Mouse (Mus musculus) hindbrain, embryonic 14.5 days (tissue): ENCODE measurements at regions not wholly inside any gene's neighbourhood (a gene's known extent, or its start where the extent isn't known, plus 50 kb on each side); places are given as distances from the start of the nearest gene placed in this dataset.

Source experiments
- ATAC-seq: fragments of 200-750 bp; cut with Nextera tagmentation; 2 replicates; pipeline ENCODE4 v1.8.0; 2017; ENCODE audit warnings: moderate number of reproducible peaks, mild to moderate bottlenecking, moderate TSS enrichment, moderate library complexity; ENCODE audit not compliant: low FRiP score
- DNase-seq: peaks from one replicate; pipeline ENCODE4 v3.0.0-alpha.2; 2015; ENCODE audit warnings: low spot score
- H3K27ac ChIP-seq: fragments of 300-500 bp; sonication (generic); 2 replicates; pipeline ENCODE4 v1.5.1; 2014; ENCODE audit warnings: mild to moderate bottlenecking, moderate library complexity
- H3K27me3 ChIP-seq: fragments of 300-500 bp; sonication (generic); 2 replicates; pipeline ENCODE4 v1.6.1; 2014; ENCODE audit warnings: mild to moderate bottlenecking, low read length, mixed read lengths; ENCODE audit not compliant: control insufficient read depth, insufficient read depth
- H3K36me3 ChIP-seq: fragments of 300-500 bp; sonication (generic); replicated peaks from 2 replicates; pipeline ENCODE4 v1.6.1; 2014; ENCODE audit not compliant: control insufficient read depth, insufficient read depth
- H3K4me1 ChIP-seq: fragments of 300-500 bp; sonication (generic); replicated peaks from 2 replicates; pipeline ENCODE4 v1.6.1; 2014; ENCODE audit warnings: antibody characterized with exemption, low read length, mixed read lengths; ENCODE audit not compliant: control insufficient read depth, insufficient read depth
- H3K4me2 ChIP-seq: fragments of 300-500 bp; sonication (generic); replicated peaks from 2 replicates; pipeline ENCODE4 v1.6.1; 2014; ENCODE audit warnings: mild to moderate bottlenecking, moderate library complexity
- H3K4me3 ChIP-seq: fragments of 300-500 bp; sonication (generic); replicated peaks from 2 replicates; pipeline ENCODE4 v1.5.1; 2014; ENCODE audit warnings: mild to moderate bottlenecking, low read length
- H3K9ac ChIP-seq: fragments of 300-500 bp; sonication (generic); 2 replicates; pipeline ENCODE4 v1.6.1; 2014
- H3K9me3 ChIP-seq: fragments of 300-500 bp; sonication (generic); 2 replicates; pipeline ENCODE4 v1.6.1; 2016; ENCODE audit warnings: low read length; ENCODE audit not compliant: control insufficient read depth
- WGBS: fragments of 180-500 bp; shearing (Covaris S2); extraction: QIAGEN DNeasy Blood & Tissue Kit; methylation state at CpG from one replicate; pipeline ENCODE4 v1.1.7; 2014; 5-methylcytosine and 5-hydroxymethylcytosine counted together

GRCm38 (mm10) chr11:63691041-63691440, 231.0 kb downstream of the Hs3st3b1 start:
- no peaks in the 10 kb centered on the region for H3K9me3 ChIP-seq
- WGBS: 47% methylated on average over 4 of the region's 4 CpGs
- no peak overlapping the region for H3K4me2 ChIP-seq
- no peak overlapping the region for H3K27ac ChIP-seq
- DNase-seq (no peak), ATAC-seq (no peak)
- H3K4me1 ChIP-seq: no peaks in the 10 kb centered on the region
- no peaks in the 10 kb centered on the region for H3K27me3 ChIP-seq
- no peak overlapping the region for H3K4me3 ChIP-seq
- no peaks in the 10 kb centered on the region for H3K36me3 ChIP-seq
- no peak overlapping the region for H3K9ac ChIP-seq

- Histone ChIP-seq H3K9ac (no peak overlapping the region), H3K4me3 (no peak overlapping the region), H3K9me3 (no peaks in the 10 kb centered on the region), H3K27ac (no peak overlapping the region), H3K4me2 (no peak overlapping the region), H3K4me1 (0 out of 2 replicates have a peak, but pooled peaks cover 4% of the 10 kb centered on the region), H3K27me3 (no peaks in the 10 kb centered on the region), H3K36me3 (no peaks in the 10 kb centered on the region)
- 50% methylated on average over 12 of the region's 12 CpGs for WGBS
- DNase-seq: no peak
- ATAC-seq: no peak
These were observed 217.0 kb downstream of the Hs3st3b1 start for GRCm38 (mm10) chr11:63704995-63705580.

- no peaks in the 10 kb centered on the region for H3K9me3 ChIP-seq
- no peaks in the 10 kb centered on the region for H3K27me3 ChIP-seq
- H3K4me3 ChIP-seq: no peak overlapping the region
- ATAC-seq: no peak
- H3K4me2 ChIP-seq: no peak overlapping the region
- no peaks in the 10 kb centered on the region for H3K36me3 ChIP-seq
- DNase-seq: no peak
- no peak overlapping the region for H3K27ac ChIP-seq
- 0 out of 2 replicates have a peak, but pooled peaks cover 4% of the 10 kb centered on the region for H3K4me1 ChIP-seq
- 48% methylated on average over 8 of the region's 8 CpGs for WGBS
- H3K9ac ChIP-seq: no peak overlapping the region
These were observed 216.0 kb downstream of the Hs3st3b1 start for GRCm38 (mm10) chr11:63706057-63706456.

- Histone ChIP-seq H3K9ac (no peak overlapping the region), H3K4me2 (no peak overlapping the region), H3K27me3 (no peaks in the 10 kb centered on the region), H3K9me3 (no peaks in the 10 kb centered on the region), H3K4me3 (no peak overlapping the region), H3K27ac (no peak overlapping the region), H3K4me1 (0 out of 2 replicates have a peak, but pooled peaks cover 4% of the 10 kb centered on the region), H3K36me3 (no peaks in the 10 kb centered on the region)
- 23% methylated on average over 5 of the region's 5 CpGs for WGBS
- DNase-seq (peak; percentile 36), ATAC-seq (no peak)
These were observed 215.0 kb downstream of the Hs3st3b1 start for GRCm38 (mm10) chr11:63707093-63707492.

GRCm38 (mm10) chr11:63708412-63708811, 213.7 kb downstream of the Hs3st3b1 start:
- Histone ChIP-seq H3K36me3 (no peaks in the 10 kb centered on the region), H3K9ac (no peak overlapping the region), H3K4me3 (no peak overlapping the region), H3K4me2 (no peak overlapping the region), H3K27me3 (no peaks in the 10 kb centered on the region), H3K4me1 (0 out of 2 replicates have a peak, but pooled peaks cover 4% of the 10 kb centered on the region), H3K27ac (no peak overlapping the region), H3K9me3 (no peaks in the 10 kb centered on the region)
- ATAC-seq (no peak), DNase-seq (no peak)
- 64% methylated on average over 4 of the region's 4 CpGs for WGBS

- WGBS: 64% methylated on average over 15 of the region's 15 CpGs
- no peak overlapping the region for H3K4me2 ChIP-seq
- no peak for DNase-seq
- no peaks in the 10 kb centered on the region for H3K27me3 ChIP-seq
- H3K9me3 ChIP-seq: no peaks in the 10 kb centered on the region
- H3K4me3 ChIP-seq: no peak overlapping the region
- no peaks in the 10 kb centered on the region for H3K4me1 ChIP-seq
- H3K9ac ChIP-seq: no peak overlapping the region
- no peak overlapping the region for H3K27ac ChIP-seq
- no peaks in the 10 kb centered on the region for H3K36me3 ChIP-seq
- no peak for ATAC-seq
These were observed 209.8 kb downstream of the Hs3st3b1 start for GRCm38 (mm10) chr11:63712053-63712864.

GRCm38 (mm10) chr11:63722261-63722660, 199.8 kb downstream of the Hs3st3b1 start:
- Histone ChIP-seq H3K4me3 (no peak overlapping the region), H3K36me3 (no peaks in the 10 kb centered on the region), H3K9ac (no peak overlapping the region), H3K4me2 (no peak overlapping the region), H3K4me1 (no peaks in the 10 kb centered on the region), H3K9me3 (no peaks in the 10 kb centered on the region), H3K27me3 (no peaks in the 10 kb centered on the region), H3K27ac (no peak overlapping the region)
- DNase-seq: no peak
- ATAC-seq: no peak
- 97% methylated on average over 5 of the region's 5 CpGs for WGBS

- Histone ChIP-seq H3K4me1 (peaks cover 7% of the 10 kb centered on the region), H3K4me2 (no peak overlapping the region), H3K27me3 (no peaks in the 10 kb centered on the region), H3K4me3 (no peak overlapping the region), H3K9me3 (no peaks in the 10 kb centered on the region), H3K9ac (no peak overlapping the region), H3K27ac (no peak overlapping the region), H3K36me3 (no peaks in the 10 kb centered on the region)
- 59% methylated on average over 9 of the region's 9 CpGs for WGBS
- no peak for DNase-seq
- no peak for ATAC-seq
These were observed 191.2 kb downstream of the Hs3st3b1 start for GRCm38 (mm10) chr11:63730880-63731279.

- Histone ChIP-seq H3K27ac (no peak overlapping the region), H3K9ac (no peak overlapping the region), H3K4me3 (no peak overlapping the region), H3K9me3 (no peaks in the 10 kb centered on the region), H3K4me1 (no peaks in the 10 kb centered on the region), H3K36me3 (no peaks in the 10 kb centered on the region), H3K27me3 (no peaks in the 10 kb centered on the region), H3K4me2 (no peak overlapping the region)
- ATAC-seq: no peak
- no peak for DNase-seq
- 68% methylated on average over 5 of the region's 5 CpGs for WGBS
These were observed 168.8 kb downstream of the Hs3st3b1 start for GRCm38 (mm10) chr11:63753260-63753659.
